ENCODE assay signal across 8 mouse cellular contexts in genomic region chr7:138909277-138910192, GRCm38 (mm10). TPM values are rescaled to one million over a fixed set of nuclear protein-coding genes. Genes with fewer than 3 reads are reported as not detected.
DNase-seq lines count a peak whose midpoint lies in the region; ATAC-seq and TF ChIP-seq lines count a peak whose summit lies in the region.

Gene Bnip3, minus strand, starts transcription at chr7:138909519.

- peak within 1 kb of the TSS; percentile 59 for H3K4me2 ChIP-seq in forebrain, embryonic 14.5 days (ENCODE audit: low read length)
- H3K4me2 ChIP-seq in liver, embryonic 16.5 days (ENCODE audit: low read depth, low read length) = peak within 1 kb of the TSS; percentile 94
- peak within 1 kb of the TSS; percentile 90 for H3K4me2 ChIP-seq in neural tube, embryonic 12.5 days (replicated peaks)
- H3K4me2 ChIP-seq in stomach, postnatal 0 days (replicated peaks; ENCODE audit: low read depth) = peak within 1 kb of the TSS; percentile 92

- H3K9ac ChIP-seq in forebrain, embryonic 14.5 days (ENCODE audit: low read length) = peak within 1 kb of the TSS; percentile 80
- H3K9ac ChIP-seq in liver, embryonic 16.5 days (ENCODE audit: low read depth, low read length) = peak within 1 kb of the TSS; percentile 93
- peak within 1 kb of the TSS; percentile 71 for H3K9ac ChIP-seq in neural tube, embryonic 12.5 days
- H3K9ac ChIP-seq in stomach, postnatal 0 days (ENCODE audit: low read length) = peak within 1 kb of the TSS; percentile 87

- no peaks in the 10 kb centered on the region for H3K9me3 ChIP-seq in forebrain, embryonic 14.5 days (replicated peaks; ENCODE audit: control insufficient read depth, low read length)
- H3K9me3 ChIP-seq in liver, embryonic 16.5 days (replicated peaks; ENCODE audit: control insufficient read depth, low read length) = no peaks in the 10 kb centered on the region
- no peaks in the 10 kb centered on the region for H3K9me3 ChIP-seq in neural tube, embryonic 12.5 days
- no peaks in the 10 kb centered on the region for H3K9me3 ChIP-seq in stomach, postnatal 0 days (ENCODE audit: control insufficient read depth, low read length)

- under 1% methylated on average over 62 of the region's 66 CpGs for WGBS in forebrain, embryonic 14.5 days
- under 1% methylated on average over 65 of the region's 66 CpGs for WGBS in large intestine, adult 2 months
- WGBS in liver, embryonic 16.5 days (ENCODE audit: insufficient replicate concordance) = under 1% methylated on average over 66 of the region's 66 CpGs
- WGBS in neural tube, embryonic 12.5 days = under 1% methylated on average over 66 of the region's 66 CpGs
- WGBS in stomach, postnatal 0 days = under 1% methylated on average over 60 of the region's 66 CpGs

- no peak for TF ChIP-seq EP300 in stomach, postnatal 0 days (optimal IDR thresholded peaks at IDR 0.05)

- peak; percentile 93 for DNase-seq in ES-CJ7 (ENCODE audit: low read depth, low spot score)
- DNase-seq in forebrain, embryonic 14.5 days (ENCODE audit: low spot score) = peak; percentile 92
- DNase-seq in heart, postnatal 10 days = peak; percentile 89 to 90
- peak; percentile 56 for DNase-seq in large intestine, adult 2 months (ENCODE audit: low read depth, low spot score)
- peak; percentile 97 for DNase-seq in stomach, postnatal 0 days (ENCODE audit: low spot score)

- no peak for TF ChIP-seq CTCF in stomach, postnatal 0 days (IDR thresholded peaks at IDR 0.05; ENCODE audit: low read depth)

- intact Hi-C loops in heart, postnatal 10 days (cut with DNase I) = loop anchor here (1.0 kb wide), 1 partner anchor 10 kb away; no protein-coding TSS in a partner anchor

- peak within 1 kb of the TSS; percentile 81 for H3K4me3 ChIP-seq in forebrain, embryonic 14.5 days (ENCODE audit: low read depth, low read length)
- peak within 1 kb of the TSS; percentile 91 for H3K4me3 ChIP-seq in liver, embryonic 16.5 days (ENCODE audit: low read depth, low read length)
- peak within 1 kb of the TSS; percentile 62 for H3K4me3 ChIP-seq in neural tube, embryonic 12.5 days
- H3K4me3 ChIP-seq in stomach, postnatal 0 days (ENCODE audit: low read depth, low read length) = peak within 1 kb of the TSS; percentile 79

- peaks cover 11% of the 10 kb centered on the region; the same call in 1 of the 2 replicates for H3K4me1 ChIP-seq in forebrain, embryonic 14.5 days (ENCODE audit: control insufficient read depth, insufficient read depth, low read length)
- peaks cover 41% of the 10 kb centered on the region for H3K4me1 ChIP-seq in liver, embryonic 16.5 days (ENCODE audit: control insufficient read depth, low read depth, low read length)
- peaks cover 23% of the 10 kb centered on the region for H3K4me1 ChIP-seq in neural tube, embryonic 12.5 days
- 0 out of 2 replicates have a peak, but pooled peaks cover 3% of the 10 kb centered on the region for H3K4me1 ChIP-seq in stomach, postnatal 0 days (replicated peaks; ENCODE audit: control insufficient read depth, insufficient read depth)

- no peaks in the 10 kb centered on the region; the same call in 1 of the 2 replicates for H3K27me3 ChIP-seq in forebrain, embryonic 14.5 days (replicated peaks; ENCODE audit: control insufficient read depth, insufficient read depth, low read length)
- H3K27me3 ChIP-seq in liver, embryonic 16.5 days (ENCODE audit: control insufficient read depth, insufficient read depth, low read depth, low read length) = no peaks in the 10 kb centered on the region
- peaks cover 10% of the 10 kb centered on the region; the same call in 1 of the 2 replicates for H3K27me3 ChIP-seq in neural tube, embryonic 12.5 days (replicated peaks)
- no peaks in the 10 kb centered on the region for H3K27me3 ChIP-seq in stomach, postnatal 0 days (ENCODE audit: control insufficient read depth, insufficient read depth, low read length)

- H3K27ac ChIP-seq in forebrain, embryonic 14.5 days (ENCODE audit: low read depth, low read length) = no peak within 1 kb of the TSS; the same call in 1 of the 2 replicates
- peak within 1 kb of the TSS; percentile 87 for H3K27ac ChIP-seq in liver, embryonic 16.5 days (ENCODE audit: low read length)
- no peak within 1 kb of the TSS for H3K27ac ChIP-seq in neural tube, embryonic 12.5 days
- H3K27ac ChIP-seq in stomach, postnatal 0 days (replicated peaks) = peak within 1 kb of the TSS; percentile 86

- peak; percentile 76 for ATAC-seq in cerebellum, adult (ENCODE audit: insufficient number of reproducible peaks, low FRiP score, low TSS enrichment)
- ATAC-seq in forebrain, embryonic 14.5 days = peak; percentile 96
- ATAC-seq in liver, embryonic 16.5 days (ENCODE audit: low read depth) = peak; percentile 89
- ATAC-seq in neural tube, embryonic 12.5 days (ENCODE audit: low FRiP score, low read depth) = peak; percentile 95
- ATAC-seq in stomach, postnatal 0 days (ENCODE audit: low FRiP score, low TSS enrichment) = peak; percentile 92

- H3K36me3 ChIP-seq in forebrain, embryonic 14.5 days (ENCODE audit: control insufficient read depth, insufficient read depth, low read length) = no peaks in the 10 kb centered on the region
- no peaks in the 10 kb centered on the region for H3K36me3 ChIP-seq in liver, embryonic 16.5 days (ENCODE audit: control insufficient read depth, insufficient read depth)
- no peaks in the 10 kb centered on the region for H3K36me3 ChIP-seq in neural tube, embryonic 12.5 days
- no peaks in the 10 kb centered on the region for H3K36me3 ChIP-seq in stomach, postnatal 0 days (ENCODE audit: control insufficient read depth, insufficient read depth, low read length)

RNA-seq across cellular contexts. Expression of gene Bnip3, which starts in this region (rescaled TPM):
- 84.9 and 89.1 TPM in 2 replicates for polyA plus RNA-seq in forebrain, embryonic 14.5 days (2014; fragmentation: Nextera tagmentation; extraction: Ambion mirVana)
- total RNA-seq in heart, postnatal 10 days (2021) = 100 to 1,000 TPM in 1 of 2 experiments, 10 to 100 TPM in 1; 91.4 to 123 TPM
- 4.0 and 4.6 TPM in 2 replicates for polyA plus RNA-seq in large intestine, adult 2 months (2012; rRNA removed)
- 186 and 192 TPM in 2 replicates for polyA plus RNA-seq in liver, embryonic 16.5 days (2015; fragmentation: Nextera tagmentation; extraction: Ambion mirVana)
- 84.2 and 85.6 TPM in 2 replicates for polyA plus RNA-seq in neural tube, embryonic 12.5 days (2016; fragmentation: Nextera tagmentation; extraction: Ambion mirVana)
- polyA plus RNA-seq in stomach, postnatal 0 days (2015; fragmentation: Nextera tagmentation; extraction: Ambion mirVana) = 113 TPM in 2 replicates

Comparison
In these comparisons a context has a peak if more than half of its experiments do, and no peak if none do; other contexts are left out.
1. RNA of gene Bnip3 (polyA plus RNA-seq): 186 to 192 TPM in liver, embryonic 16.5 days, 113 TPM in stomach, postnatal 0 days, 84.2 to 85.6 TPM in neural tube, embryonic 12.5 days and 84.9 to 89.1 TPM in forebrain, embryonic 14.5 days; 4.0 to 4.6 TPM in large intestine, adult 2 months; every median in the first group is over 10 times any median in the second.
2. H3K27ac ChIP-seq: peak in liver, embryonic 16.5 days (single experiment) and stomach, postnatal 0 days (single experiment); none in forebrain, embryonic 14.5 days (single experiment) and neural tube, embryonic 12.5 days (single experiment).
3. Peak in every context shown above with its lines, with median percentiles within 50 percentile points of each other: DNase-seq, ATAC-seq, H3K4me2 ChIP-seq, H3K4me3 ChIP-seq and H3K9ac ChIP-seq.